Mouse (Mus musculus) heart, embryonic 14.5 days (tissue): ENCODE data around the gene Atg7. TPM values are rescaled to one million over a fixed set of nuclear protein-coding genes. Genes with fewer than 3 reads are reported as not detected.
A peak's percentile ranks its signal among the peaks of the same experiment; 100 is the strongest.
"Not testable (repeated sequence)": the region's sequence is repeated elsewhere in the genome, so short reads cannot be mapped to it uniquely, and the experiment has no call there.

ENCODE experiments used
- ATAC-seq: fragments of 200-750 bp; cut with Nextera tagmentation; 2 replicates; pipeline ENCODE4 v1.8.0; 2017; ENCODE audit warnings: low read depth, moderate TSS enrichment; ENCODE audit not compliant: insufficient number of reproducible peaks, insufficient read depth, low FRiP score
- H3K27ac ChIP-seq, 2 experiments: fragments of 200-500 bp in 1 of 2; fragments of 300-500 bp in 1 of 2; sonication (generic) in 1 of 2; replicated peaks in 1 of 2; 2 replicates each; pipeline ENCODE4 v1.5.1; 2012 to 2014; ENCODE audit warnings: low read depth in 2 of 2, low read length in 2 of 2, control low read depth in 1 of 2, mild to moderate bottlenecking in 1 of 2, mixed read lengths in 1 of 2; ENCODE audit not compliant: control insufficient read depth in 1 of 2, insufficient read depth in 1 of 2
- H3K27me3 ChIP-seq: fragments of 300-500 bp; sonication (generic); 2 replicates; pipeline ENCODE4 v1.6.1; 2014; ENCODE audit warnings: mild to moderate bottlenecking, low read length, control low read depth; ENCODE audit not compliant: control insufficient read depth, insufficient read depth
- H3K36me3 ChIP-seq: fragments of 300-500 bp; sonication (generic); 2 replicates; pipeline ENCODE4 v1.6.1; 2014; ENCODE audit warnings: mild to moderate bottlenecking, control low read depth, low read length, mixed read lengths; ENCODE audit not compliant: control insufficient read depth, insufficient read depth
- H3K4me1 ChIP-seq, 2 experiments: fragments of 200-500 bp in 1 of 2; fragments of 300-500 bp in 1 of 2; sonication (generic) in 1 of 2; 2 replicates each; pipeline ENCODE4 v1.6.1; 2012 to 2014; ENCODE audit warnings: low read length in 2 of 2, control low read depth in 1 of 2, mixed read lengths in 1 of 2; ENCODE audit not compliant: control insufficient read depth in 2 of 2, insufficient read depth in 2 of 2
- H3K4me2 ChIP-seq: fragments of 300-500 bp; sonication (generic); 2 replicates; pipeline ENCODE4 v1.6.1; 2014; ENCODE audit warnings: mild to moderate bottlenecking, low read length
- H3K4me3 ChIP-seq, 2 experiments: fragments of 200-500 bp in 1 of 2; fragments of 300-500 bp in 1 of 2; sonication (generic) in 1 of 2; 2 replicates each; pipeline ENCODE4 v1.5.1; 2012 to 2014; ENCODE audit warnings: low read length in 2 of 2, mild to moderate bottlenecking in 2 of 2, control low read depth in 1 of 2, low read depth in 1 of 2, moderate library complexity in 1 of 2; ENCODE audit not compliant: control insufficient read depth in 1 of 2, insufficient read depth in 1 of 2
- H3K9ac ChIP-seq: fragments of 300-500 bp; sonication (generic); 2 replicates; pipeline ENCODE4 v1.6.1; 2014; ENCODE audit warnings: mild to moderate bottlenecking, low read length
- H3K9me3 ChIP-seq: fragments of 300-500 bp; sonication (generic); 2 replicates; pipeline ENCODE4 v1.6.1; 2016; ENCODE audit warnings: low read length, control low read depth; ENCODE audit not compliant: control insufficient read depth
- WGBS: fragments of 180-500 bp; shearing (Covaris S2); extraction: QIAGEN DNeasy Blood & Tissue Kit; methylation state at CpG from one replicate; pipeline ENCODE4 v1.1.7; 2014; 5-methylcytosine and 5-hydroxymethylcytosine counted together
- polyA plus RNA-seq: library from polyadenylated mRNA; unstranded; fragments of >200 nt; fragmentation: Nextera tagmentation; extraction: Ambion mirVana; gene quantifications from 2 replicates; pipeline ENCODE4 v1.2.1, GENCODE M21; 2014

Gene Atg7
- polyA plus RNA-seq, result 18.1 and 20.0 TPM in 2 replicates

DNA sequence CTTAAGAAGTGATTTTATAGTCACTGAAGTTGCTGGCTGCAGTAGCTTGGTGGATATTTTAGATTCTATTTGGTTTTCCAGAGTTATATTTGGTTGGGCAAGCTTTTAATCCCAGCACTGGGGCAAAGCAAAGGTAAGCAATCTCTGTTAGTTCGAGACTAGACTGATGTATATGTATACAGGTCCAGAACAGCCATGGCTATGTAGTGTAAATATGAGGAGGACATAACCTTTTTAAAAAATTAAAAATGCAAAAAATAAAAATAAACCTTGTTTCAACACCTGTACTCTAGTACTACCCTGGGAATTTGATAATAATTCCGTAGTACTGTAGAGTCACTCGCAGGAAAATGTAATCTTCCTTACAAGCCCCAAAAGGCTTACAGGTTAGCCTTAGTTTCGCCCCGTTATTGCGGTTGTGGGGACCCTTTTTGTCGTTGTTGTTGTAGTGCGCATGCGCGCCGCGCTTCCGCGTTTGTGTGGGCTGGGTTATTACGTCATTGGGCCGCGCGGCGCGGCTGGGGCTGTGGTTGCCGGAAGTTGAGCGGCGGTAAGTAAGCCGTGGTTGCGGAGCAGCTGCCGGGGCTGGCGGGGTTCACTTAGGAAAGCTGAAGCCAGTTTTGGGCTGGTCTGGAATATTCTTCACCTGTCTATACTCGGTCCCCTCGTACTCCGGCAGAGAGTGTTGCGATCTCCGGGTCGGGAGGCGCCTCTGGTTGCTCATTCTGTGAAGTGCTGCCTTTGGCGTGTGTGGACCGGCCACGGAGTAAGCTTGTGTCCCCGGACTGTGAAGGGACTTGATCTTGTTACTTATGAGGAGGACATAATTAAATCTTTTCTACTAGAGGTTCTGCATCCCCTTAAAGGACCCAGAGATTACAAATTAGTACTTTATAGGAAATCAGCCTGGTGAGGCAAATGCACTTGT lies at the start of gene Atg7:
Atg7 (plus strand) TSS at position 497 of the 928 bp plus-strand sequence.
- Histone ChIP-seq H3K9ac (peak within 1 kb of the TSS; percentile 78), H3K4me1 (peaks cover 0 to 12% of the 10 kb centered on the region in 2 experiments; a peak in 3 of 4 replicates), H3K27ac (0 out of 4 replicates have a peak within 1 kb of the TSS, but pooled peaks of 1 of the 2 experiments have one; percentile 35), H3K36me3 (no peaks in the 10 kb centered on the region), H3K27me3 (no peaks in the 10 kb centered on the region), H3K4me2 (peak within 1 kb of the TSS; percentile 95), H3K9me3 (no peaks in the 10 kb centered on the region), H3K4me3 (peak within 1 kb of the TSS; percentile 78 to 90)
- ATAC-seq, result peak; percentile 75
- under 1% methylated on average over 38 of the region's 38 CpGs for WGBS

DNA sequence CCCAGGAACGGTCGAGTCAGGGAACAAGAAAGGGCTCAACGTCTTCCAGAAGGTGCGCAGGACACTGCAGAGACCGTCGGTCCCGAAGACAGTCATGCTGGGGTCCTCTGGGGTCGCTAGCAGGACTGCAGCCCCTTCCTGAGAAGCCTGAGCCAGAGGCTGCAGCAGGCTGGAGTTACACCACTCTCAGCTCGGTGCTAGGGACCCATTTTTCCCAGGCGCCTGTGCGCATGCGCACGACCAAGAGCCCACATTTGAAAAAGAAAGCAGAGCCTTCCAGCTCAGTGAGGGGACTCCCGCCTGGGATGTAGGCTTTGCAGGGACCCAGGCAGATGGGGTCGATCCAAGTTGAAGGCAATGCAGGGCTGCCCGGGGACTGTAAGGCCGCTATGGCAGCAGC lies 28.8 kb upstream of the Atg7 start:
- not testable (repeated sequence) for H3K27me3 ChIP-seq, H3K9me3 ChIP-seq, H3K27ac ChIP-seq, H3K4me3 ChIP-seq, H3K4me2 ChIP-seq, H3K9ac ChIP-seq, H3K36me3 ChIP-seq, ATAC-seq, H3K4me1 ChIP-seq
- 3% methylated on average over 6 of the region's 17 CpGs for WGBS

DNA sequence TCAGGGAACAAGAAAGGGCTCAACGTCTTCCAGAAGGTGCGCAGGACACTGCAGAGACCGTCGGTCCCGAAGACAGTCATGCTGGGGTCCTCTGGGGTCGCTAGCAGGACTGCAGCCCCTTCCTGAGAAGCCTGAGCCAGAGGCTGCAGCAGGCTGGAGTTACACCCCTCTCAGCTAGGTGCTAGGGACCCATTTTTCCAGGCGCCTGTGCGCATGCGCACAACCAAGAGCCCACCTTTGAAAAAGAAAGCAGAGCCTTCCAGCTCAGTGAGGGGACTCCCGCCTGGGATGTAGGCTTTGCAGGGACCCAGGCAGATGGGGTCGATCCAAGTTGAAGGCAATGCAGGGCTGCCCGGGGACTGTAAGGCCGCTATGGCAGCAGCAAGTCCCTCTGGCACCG lies 9.0 kb upstream of the Atg7 start:
- H3K9ac ChIP-seq, H3K4me1 ChIP-seq, ATAC-seq, H3K9me3 ChIP-seq, H3K27me3 ChIP-seq, H3K36me3 ChIP-seq, H3K4me2 ChIP-seq, H3K4me3 ChIP-seq, H3K27ac ChIP-seq: not testable (repeated sequence)
- no CpG with 5 or more reads among the region's 14 CpGs for WGBS

DNA sequence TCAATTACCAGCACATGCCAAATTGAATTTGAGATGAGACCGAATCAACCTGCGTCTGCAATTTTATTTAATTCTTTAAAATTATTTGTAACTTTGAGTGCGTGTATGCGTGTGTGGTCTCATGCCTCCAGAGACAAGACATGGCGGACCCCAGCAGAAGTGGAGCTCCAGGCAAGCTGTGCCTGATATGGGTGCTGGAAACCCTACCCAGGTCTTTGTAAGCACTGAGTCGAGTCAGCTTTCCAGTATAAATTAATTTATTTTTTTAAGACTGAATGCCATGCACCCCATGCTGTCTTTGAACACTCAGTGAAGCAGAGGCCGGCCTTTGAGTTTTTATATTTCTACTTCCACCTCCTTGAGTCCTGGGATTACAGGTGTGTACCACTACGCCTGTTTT lies 819 bp downstream of the Atg7 start:
- Histone ChIP-seq H3K4me2 (peak overlapping the region; percentile 95), H3K4me3 (peak overlapping the region; percentile 78 to 90), H3K9me3 (no peaks in the 10 kb centered on the region), H3K36me3 (no peaks in the 10 kb centered on the region), H3K27ac (no peak overlapping the region), H3K4me1 (peaks cover 0 to 12% of the 10 kb centered on the region in 2 experiments; a peak in 3 of 4 replicates), H3K9ac (peak overlapping the region; percentile 78), H3K27me3 (no peaks in the 10 kb centered on the region)
- ATAC-seq, result no peak
- WGBS, result 40% methylated on average over 8 of the region's 8 CpGs

DNA sequence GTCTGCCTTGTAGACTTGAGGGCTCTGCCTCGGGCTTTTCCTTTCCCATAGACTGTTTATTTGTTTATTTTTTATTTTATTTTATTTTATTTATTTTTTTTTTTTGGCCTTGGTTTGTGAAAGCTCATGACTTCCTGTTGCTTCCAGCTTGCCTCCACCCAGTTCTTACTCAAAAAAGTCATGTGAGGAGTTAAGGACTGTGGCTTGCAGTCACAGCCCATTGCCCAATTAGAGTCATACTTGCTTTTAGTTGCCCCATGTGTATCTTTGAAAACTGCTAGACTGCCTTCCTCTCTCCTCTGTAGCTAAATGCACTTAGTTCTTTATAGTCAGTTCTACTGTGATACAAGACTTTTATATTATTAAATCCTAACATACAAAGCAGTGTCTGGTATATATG lies 1.6 kb downstream of the Atg7 start:
- H3K4me2 ChIP-seq, result no peak overlapping the region
- H3K9me3 ChIP-seq, result no peaks in the 10 kb centered on the region
- no peaks in the 10 kb centered on the region for H3K27me3 ChIP-seq
- no peak for ATAC-seq
- no peak overlapping the region for H3K27ac ChIP-seq
- no peak overlapping the region for H3K9ac ChIP-seq
- no peaks in the 10 kb centered on the region for H3K36me3 ChIP-seq
- H3K4me1 ChIP-seq, result peaks cover 0 to 12% of the 10 kb centered on the region in 2 experiments; a peak in 3 of 4 replicates
- H3K4me3 ChIP-seq, result no peak overlapping the region
- 83% methylated on average over 1 of the region's 1 CpGs for WGBS

DNA sequence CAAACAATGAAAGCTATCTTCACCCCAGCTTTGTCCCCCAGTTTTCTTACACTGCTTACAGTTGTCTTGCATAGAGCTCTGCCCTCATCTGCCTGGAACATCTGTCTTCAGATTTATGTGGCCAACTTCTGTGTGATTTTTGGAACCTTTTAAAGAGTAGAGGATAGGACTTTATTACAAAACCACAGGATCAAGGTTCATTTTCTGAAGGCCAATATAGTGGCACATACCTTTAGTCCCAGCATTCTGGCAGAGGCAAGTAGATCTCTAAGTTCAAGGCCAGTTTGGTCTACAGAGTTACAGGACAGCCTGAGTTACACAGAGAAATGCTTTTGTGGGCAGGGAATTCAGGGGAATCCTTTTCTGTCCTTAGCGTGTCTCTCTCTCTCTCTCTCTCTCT lies 3.3 kb downstream of the Atg7 start:
- WGBS, result 69% methylated on average over 1 of the region's 1 CpGs
- H3K4me3 ChIP-seq, result no peak overlapping the region
- no peak overlapping the region for H3K9ac ChIP-seq
- H3K36me3 ChIP-seq, result no peaks in the 10 kb centered on the region
- no peak overlapping the region for H3K27ac ChIP-seq
- no peaks in the 10 kb centered on the region for H3K9me3 ChIP-seq
- peaks cover 0 to 12% of the 10 kb centered on the region in 2 experiments; a peak in 3 of 4 replicates for H3K4me1 ChIP-seq
- ATAC-seq, result no peak
- H3K27me3 ChIP-seq, result no peaks in the 10 kb centered on the region
- H3K4me2 ChIP-seq, result no peak overlapping the region

DNA sequence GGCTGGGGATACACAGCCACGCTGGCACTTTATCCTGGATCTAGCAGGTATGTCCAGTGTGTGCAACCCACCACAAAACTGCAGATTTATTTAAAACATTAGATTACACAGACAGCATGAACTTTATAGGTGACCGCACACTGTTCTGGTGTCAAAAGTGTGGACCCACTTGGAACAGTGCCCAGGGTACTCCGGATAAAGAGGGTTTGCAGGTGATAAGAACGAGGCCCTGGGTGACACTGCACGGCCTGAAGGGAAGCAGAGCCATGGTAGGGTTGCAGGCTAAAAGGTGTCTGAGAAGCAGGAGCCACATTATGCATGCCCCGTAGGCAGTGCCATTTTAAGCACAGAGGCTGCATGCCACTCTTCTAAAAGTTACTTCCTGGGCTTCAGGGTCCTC lies 4.1 kb downstream of the Atg7 start:
- Histone ChIP-seq H3K27ac (0 out of 4 replicates have a peak overlapping the region, but pooled peaks of 1 of the 2 experiments have one; percentile 9), H3K4me1 (peaks cover 0 to 12% of the 10 kb centered on the region in 2 experiments; a peak in 3 of 4 replicates), H3K9me3 (no peaks in the 10 kb centered on the region), H3K4me3 (no peak overlapping the region), H3K36me3 (no peaks in the 10 kb centered on the region), H3K9ac (peak overlapping the region; percentile 16; the same call in 1 of the 2 replicates), H3K27me3 (no peaks in the 10 kb centered on the region), H3K4me2 (no peak overlapping the region)
- no peak for ATAC-seq
- WGBS, result 33% methylated on average over 6 of the region's 6 CpGs
